Mouse (Mus musculus): ENCODE measurements around the gene Plgrkt.

Gene Plgrkt

GRCm38 (mm10) chr19:29383368-29383767, 16.2 kb upstream of the Plgrkt start:
- DNase-seq (ENCODE audit: low read depth, low spot score), result no peak

GRCm38 (mm10) chr19:29379839-29380603, 12.8 kb upstream of the Plgrkt start:
- DNase-seq (ENCODE audit: low read depth, low spot score), result no peak

GRCm38 (mm10) chr19:29376382-29376781, 9.2 kb upstream of the Plgrkt start:
- DNase-seq (ENCODE audit: low read depth, low spot score), result no peak

GRCm38 (mm10) chr19:29374947-29375346, 7.8 kb upstream of the Plgrkt start:
- DNase-seq (ENCODE audit: low read depth, low spot score), result no peak

- DNase-seq (ENCODE audit: low read depth, low spot score), result no peak
These were observed 6.2 kb upstream of the Plgrkt start for GRCm38 (mm10) chr19:29373438-29373837.

GRCm38 (mm10) chr19:29372621-29373020, 5.4 kb upstream of the Plgrkt start:
- no peak for DNase-seq (ENCODE audit: low read depth, low spot score)

DNA sequence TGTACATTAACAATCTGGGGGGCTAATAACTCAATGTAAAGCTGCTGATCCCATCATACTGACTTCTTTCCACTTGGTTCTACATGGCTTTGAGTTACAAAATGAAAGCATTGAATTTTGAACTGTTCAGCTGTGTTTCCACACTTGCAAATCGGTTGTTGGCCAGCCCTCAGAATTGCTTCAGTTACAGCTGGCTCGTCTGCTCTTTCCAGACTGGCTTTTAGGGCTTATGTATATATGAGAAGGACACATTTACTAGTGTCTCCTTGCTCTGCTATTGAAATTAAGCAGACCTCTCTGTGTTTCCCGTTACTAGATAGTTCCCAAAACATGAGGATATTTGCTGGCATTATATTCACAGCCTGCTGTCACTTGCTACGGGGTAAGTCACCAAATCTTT, 4.9 kb upstream of the Plgrkt start:
- no peak for DNase-seq (ENCODE audit: low read depth, low spot score)

DNA sequence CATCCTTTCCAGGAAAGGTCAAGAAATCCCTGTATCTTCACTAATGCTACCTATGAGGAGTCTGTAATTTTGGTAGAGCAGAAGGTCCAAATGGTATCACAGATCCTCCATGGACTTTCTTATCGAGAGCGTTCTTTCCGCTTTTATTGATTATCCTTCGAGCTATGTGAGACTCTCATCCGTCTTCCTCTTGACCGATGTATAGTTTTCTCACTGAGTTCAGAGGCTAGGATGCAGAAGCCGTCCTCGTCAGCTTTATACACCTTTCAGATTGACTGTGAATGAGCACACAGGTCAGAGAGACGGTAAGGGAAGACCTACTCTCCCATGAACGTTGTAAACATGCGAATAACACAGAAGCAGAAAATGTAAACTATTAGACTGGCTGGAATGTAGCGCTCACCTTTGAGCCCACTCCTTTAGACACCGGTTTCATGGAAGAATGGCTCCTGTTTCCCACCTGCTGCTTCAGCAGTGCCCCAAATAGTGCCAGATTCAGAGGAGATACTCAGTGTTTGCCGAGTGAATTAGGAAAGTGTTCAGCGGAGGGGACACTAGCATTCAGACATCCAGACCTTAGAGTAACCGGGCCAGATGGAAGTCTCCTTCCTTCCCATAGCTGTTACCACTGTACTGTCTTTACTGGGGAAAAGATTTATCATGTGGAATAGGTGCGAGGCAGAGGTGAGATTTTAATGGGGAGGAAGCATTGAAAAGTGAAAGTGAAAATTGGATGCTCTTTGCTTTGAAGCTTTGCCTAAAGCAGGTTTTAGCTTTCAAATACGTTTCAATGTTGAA, 4.3 kb upstream of the Plgrkt start:
- no peak for DNase-seq (ENCODE audit: low read depth, low spot score)

- DNase-seq (ENCODE audit: low read depth, low spot score), result no peak
These were observed 3.5 kb upstream of the Plgrkt start for GRCm38 (mm10) chr19:29370545-29371283.

DNA sequence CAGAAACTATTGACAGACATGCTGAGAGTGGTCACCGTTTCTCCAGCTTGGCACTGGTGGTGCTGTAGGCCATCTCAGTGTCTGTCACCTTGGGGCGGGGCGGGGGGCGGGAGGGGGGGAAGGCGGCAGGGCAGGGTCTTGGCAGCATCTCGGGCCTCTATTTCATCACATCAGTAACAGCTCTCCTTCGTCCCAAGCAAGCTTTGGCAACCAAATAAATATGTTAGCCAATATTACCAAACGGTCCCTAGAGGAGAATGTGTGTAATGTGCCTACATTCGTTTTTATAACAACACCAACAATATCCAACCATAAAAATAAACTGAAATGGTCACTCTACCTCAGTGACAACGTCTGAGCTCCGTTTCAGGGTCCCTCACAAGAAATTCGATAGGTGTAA, 2.9 kb upstream of the Plgrkt start:
- no peak for DNase-seq (ENCODE audit: low read depth, low spot score)

DNA sequence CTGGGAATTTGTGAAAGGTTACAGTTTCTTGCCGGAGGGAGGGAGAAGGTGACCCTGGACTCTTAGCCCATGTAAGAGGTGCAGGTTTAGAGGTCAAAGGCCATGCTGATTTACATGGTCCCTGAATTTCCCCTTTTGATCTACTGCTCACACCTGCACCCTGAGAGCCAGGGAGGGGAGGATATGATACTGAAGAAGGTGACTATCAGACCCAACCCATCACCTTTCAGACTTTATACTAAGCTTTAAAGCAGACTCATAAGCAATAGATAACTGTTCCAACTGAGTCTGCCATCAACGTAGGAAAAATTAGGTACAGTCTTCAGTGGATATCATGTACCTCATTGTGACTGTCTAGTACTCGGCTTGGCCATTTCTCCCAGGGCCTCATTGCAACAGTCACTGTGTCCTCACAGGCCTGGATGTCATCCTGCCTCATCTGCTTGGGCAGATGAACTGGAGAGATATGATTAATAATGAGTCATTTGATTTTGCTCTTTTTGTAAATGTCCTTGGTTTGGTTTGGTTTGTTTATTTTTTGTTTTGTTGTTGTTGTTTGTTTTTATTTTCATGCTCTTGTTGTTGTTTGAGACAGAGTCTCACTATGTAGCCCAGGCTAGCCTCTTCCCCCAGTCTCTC, 1.6 kb upstream of the Plgrkt start:
- DNase-seq (ENCODE audit: low read depth, low spot score), result no peak

GRCm38 (mm10) chr19:29368041-29368440, 851 bp upstream of the Plgrkt start:
- DNase-seq (ENCODE audit: low read depth, low spot score), result no peak

- no peak for DNase-seq (ENCODE audit: low read depth, low spot score)
These were observed 793 bp downstream of the Plgrkt start for GRCm38 (mm10) chr19:29366226-29366968.

DNA sequence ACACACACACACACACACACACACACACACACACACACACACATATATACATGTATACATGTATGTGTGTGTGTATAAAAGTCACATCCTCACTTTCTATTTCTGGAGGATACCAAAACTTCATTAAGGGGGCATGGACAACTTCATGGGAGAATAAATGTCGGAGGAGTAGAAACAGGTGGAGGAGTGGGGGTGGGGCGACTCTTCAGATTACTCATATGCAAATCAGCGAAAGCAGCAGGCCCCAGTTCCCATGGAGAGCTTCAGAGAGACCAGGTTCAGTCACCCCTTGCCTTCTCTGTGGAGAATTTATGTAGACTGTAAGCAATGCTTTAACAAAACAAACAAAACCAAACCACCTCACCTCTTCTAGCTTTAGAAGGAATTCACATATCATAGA, 2.1 kb downstream of the Plgrkt start:
- DNase-seq (ENCODE audit: low read depth, low spot score), result no peak

- DNase-seq (ENCODE audit: low read depth, low spot score), result no peak
These were observed 3.1 kb downstream of the Plgrkt start for GRCm38 (mm10) chr19:29364076-29364475.

DNA sequence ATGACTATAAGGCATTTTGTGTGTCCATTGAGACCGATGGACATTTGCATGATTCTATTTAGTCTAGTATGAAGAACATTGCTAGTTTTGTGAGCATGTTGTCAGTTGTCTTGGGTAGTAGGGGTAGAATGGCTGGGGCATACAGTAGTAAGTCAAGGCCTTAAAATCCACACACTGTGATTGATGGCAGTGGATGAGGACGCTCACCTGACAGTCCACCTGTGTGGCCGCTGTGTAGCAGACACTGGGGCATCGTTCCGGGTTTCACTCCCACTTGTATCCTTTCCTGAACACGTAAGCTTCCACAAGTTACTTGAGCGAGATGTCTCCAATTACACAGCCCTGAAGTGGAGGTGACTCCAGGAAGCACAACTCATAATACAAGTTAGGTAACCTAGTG, 3.6 kb downstream of the Plgrkt start:
- no peak for DNase-seq (ENCODE audit: low read depth, low spot score)

DNA sequence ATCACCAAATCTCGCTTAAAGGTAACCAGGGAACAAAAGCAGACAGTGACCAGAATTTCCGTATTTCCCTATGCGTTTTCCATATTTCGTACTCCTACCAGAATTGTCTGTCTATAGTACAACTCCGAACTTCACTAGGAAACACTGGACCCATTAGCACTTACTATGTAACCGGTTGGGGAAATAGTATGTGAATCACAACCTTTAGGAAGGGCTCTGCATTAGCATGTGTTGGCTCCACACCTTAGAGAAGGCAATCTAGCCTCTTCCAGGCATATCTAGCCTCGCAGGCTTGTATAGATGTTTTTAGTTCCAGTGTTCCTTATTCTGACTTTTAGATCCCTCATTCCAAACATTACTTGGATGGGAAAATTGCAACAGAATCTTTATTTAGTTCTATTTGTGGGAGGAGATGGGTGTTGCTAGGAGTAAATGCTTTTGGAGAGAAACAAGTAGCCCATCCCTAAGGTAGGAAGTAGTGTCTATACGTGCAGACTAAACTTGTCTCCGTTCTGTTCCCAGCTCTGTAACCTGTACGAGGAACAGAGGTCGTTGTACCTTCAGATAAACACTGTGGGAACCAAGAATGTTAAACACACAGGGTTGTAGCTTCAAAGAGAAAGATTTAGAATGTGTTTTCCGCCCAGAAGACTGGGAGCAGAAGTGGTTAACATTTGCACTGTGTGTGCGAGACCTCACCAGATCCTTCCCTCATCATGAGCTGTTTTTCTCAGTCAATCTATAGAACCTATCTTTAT, 4.8 kb downstream of the Plgrkt start:
- DNase-seq (ENCODE audit: low read depth, low spot score), result no peak

- DNase-seq (ENCODE audit: low read depth, low spot score), result peak; percentile 75
These were observed 5.6 kb downstream of the Plgrkt start for GRCm38 (mm10) chr19:29361468-29362130.

- DNase-seq (ENCODE audit: low read depth, low spot score), result no peak
These were observed 6.9 kb downstream of the Plgrkt start for GRCm38 (mm10) chr19:29360251-29360650.

DNA sequence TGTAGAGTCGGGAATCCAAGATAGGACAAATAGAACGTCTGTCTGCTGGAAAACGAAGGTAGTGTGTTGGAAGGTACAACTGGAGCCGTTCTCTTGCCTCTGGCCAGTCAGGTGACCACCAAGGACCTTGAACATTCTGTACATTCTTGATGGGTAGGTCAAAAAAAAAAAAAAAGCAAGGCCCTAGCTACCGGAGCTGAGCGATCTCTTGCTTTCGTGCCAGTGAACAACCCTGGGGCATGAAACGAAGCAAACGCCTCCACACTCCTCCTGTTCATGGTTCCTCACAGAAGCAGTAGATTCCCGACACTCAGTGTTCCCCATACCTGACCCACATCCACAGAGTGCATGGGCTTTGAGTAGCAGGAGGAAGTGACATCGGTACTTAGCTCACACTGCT, 10.9 kb downstream of the Plgrkt start:
- no peak for DNase-seq (ENCODE audit: low read depth, low spot score)

Data from embryo, embryonic 11.5 days (tissue).